Mouse (Mus musculus) lung, embryonic 14.5 days (tissue): ENCODE results near the gene Smyd4. TPM values are rescaled to one million over a fixed set of nuclear protein-coding genes. Genes with fewer than 3 reads are reported as not detected.
"Not testable (repeated sequence)": the region's sequence is repeated elsewhere in the genome, so short reads cannot be mapped to it uniquely, and the experiment has no call there.

Experiments
- ATAC-seq: fragments of 200-750 bp; cut with Nextera tagmentation; 2 replicates; pipeline ENCODE4 v1.8.0; 2017; ENCODE audit warnings: mild to moderate bottlenecking, moderate TSS enrichment, moderate library complexity; ENCODE audit not compliant: insufficient read depth
- DNase-seq: peaks from one replicate; pipeline ENCODE4 v3.0.0-alpha.2; 2015
- H3K27ac ChIP-seq: fragments of 300-500 bp; sonication (generic); 2 replicates; pipeline ENCODE4 v1.5.1; 2014; ENCODE audit warnings: low read depth, mild to moderate bottlenecking, moderate library complexity
- H3K27me3 ChIP-seq: fragments of 300-500 bp; sonication (generic); 2 replicates; pipeline ENCODE4 v1.6.1; 2014; ENCODE audit warnings: low read length, control low read depth; ENCODE audit not compliant: insufficient read depth
- H3K36me3 ChIP-seq: fragments of 300-500 bp; sonication (generic); 2 replicates; pipeline ENCODE4 v1.6.1; 2014; ENCODE audit warnings: control low read depth; ENCODE audit not compliant: insufficient read depth
- H3K4me1 ChIP-seq: fragments of 300-500 bp; sonication (generic); 2 replicates; pipeline ENCODE4 v1.6.1; 2014; ENCODE audit warnings: antibody characterized with exemption, control low read depth; ENCODE audit not compliant: insufficient read depth
- H3K4me2 ChIP-seq: fragments of 300-500 bp; sonication (generic); 2 replicates; pipeline ENCODE4 v1.6.1; 2014; ENCODE audit warnings: mild to moderate bottlenecking
- H3K4me3 ChIP-seq: fragments of 300-500 bp; sonication (generic); 2 replicates; pipeline ENCODE4 v1.5.1; 2014; ENCODE audit warnings: low read depth, low read length
- H3K9ac ChIP-seq: fragments of 300-500 bp; sonication (generic); 2 replicates; pipeline ENCODE4 v1.6.1; 2014
- H3K9me3 ChIP-seq: fragments of 300-500 bp; sonication (generic); 2 replicates; pipeline ENCODE4 v1.6.1; 2016; ENCODE audit warnings: low read depth, low read length, control low read depth
- CTCF ChIP-seq: IDR thresholded peaks from 2 replicates; pipeline ENCODE4 v1.5.1; 2016; ENCODE audit warnings: antibody characterized with exemption, low read depth
- WGBS: fragments of 180-500 bp; shearing (Covaris S2); extraction: QIAGEN DNeasy Blood & Tissue Kit; methylation state at CpG from one replicate; pipeline ENCODE4 v1.1.7; 2014; 5-methylcytosine and 5-hydroxymethylcytosine counted together
- polyA plus RNA-seq: library from polyadenylated mRNA; unstranded; fragments of >200 nt; fragmentation: Nextera tagmentation; extraction: Ambion mirVana; gene quantifications from 2 replicates; pipeline ENCODE4 v1.2.1, GENCODE M21; 2014

The Smyd4 gene
- polyA plus RNA-seq, 1 experiment from 2014 or later, result 17.3 TPM

DNA sequence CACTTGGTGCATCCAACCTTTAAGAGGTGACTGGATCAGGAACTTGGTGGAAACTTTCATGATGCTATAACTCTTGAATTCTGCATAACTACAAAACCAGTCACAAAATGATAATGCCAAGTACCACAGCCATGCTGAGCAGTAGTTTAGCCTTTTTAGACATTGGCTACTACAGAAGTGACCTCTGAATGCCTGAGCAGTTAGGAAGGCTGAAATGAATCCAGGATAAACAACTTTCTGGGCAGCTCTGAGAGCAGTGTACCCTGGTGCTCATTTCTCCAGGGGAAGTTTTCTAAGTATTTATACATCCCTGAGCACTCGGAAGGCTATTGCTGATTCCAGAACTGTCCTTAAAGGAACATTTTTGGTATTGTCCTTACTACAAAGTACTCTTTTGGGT is 7.2 kb downstream of the Smyd4 start:
- H3K9me3 ChIP-seq, result no peaks in the 10 kb centered on the region
- 0 out of 2 replicates have a peak, but pooled peaks cover 3% of the 10 kb centered on the region for H3K36me3 ChIP-seq
- ATAC-seq (no peak), DNase-seq (no peak)
- TF ChIP-seq CTCF, result no peak
- H3K27ac ChIP-seq, result no peak overlapping the region
- no peak overlapping the region for H3K4me3 ChIP-seq
- 87% methylated on average over 1 of the region's 1 CpGs for WGBS
- H3K9ac ChIP-seq, result no peak overlapping the region
- no peaks in the 10 kb centered on the region for H3K27me3 ChIP-seq
- H3K4me2 ChIP-seq, result no peak overlapping the region
- no peaks in the 10 kb centered on the region for H3K4me1 ChIP-seq

DNA sequence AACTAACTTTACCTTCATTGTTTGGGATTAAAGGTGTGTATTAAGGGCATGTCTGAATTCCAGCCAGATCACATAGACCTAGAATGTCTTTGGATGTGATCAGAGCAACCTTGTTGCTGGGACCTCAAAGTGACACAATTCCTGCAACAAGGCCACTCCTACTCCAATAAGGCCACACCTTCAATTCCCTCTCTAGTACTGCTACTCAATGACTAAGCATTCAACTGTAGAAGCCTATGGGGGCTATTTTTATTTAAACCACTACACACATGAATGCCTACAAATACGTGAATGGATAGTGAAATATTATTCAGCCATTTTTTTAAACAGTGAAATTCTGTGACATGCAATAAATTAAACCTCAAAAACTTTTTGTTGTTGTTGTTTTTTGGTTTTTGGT is 28.9 kb downstream of the Smyd4 start:
- Histone ChIP-seq H3K4me3 (no peak overlapping the region), H3K27me3 (no peaks in the 10 kb centered on the region), H3K27ac (no peak overlapping the region), H3K9ac (no peak overlapping the region), H3K9me3 (no peaks in the 10 kb centered on the region), H3K36me3 (no peaks in the 10 kb centered on the region), H3K4me2 (no peak overlapping the region), H3K4me1 (no peaks in the 10 kb centered on the region)
- WGBS, result 87% methylated on average over 1 of the region's 1 CpGs
- no peak for DNase-seq
- no peak for TF ChIP-seq CTCF
- ATAC-seq, result no peak

DNA sequence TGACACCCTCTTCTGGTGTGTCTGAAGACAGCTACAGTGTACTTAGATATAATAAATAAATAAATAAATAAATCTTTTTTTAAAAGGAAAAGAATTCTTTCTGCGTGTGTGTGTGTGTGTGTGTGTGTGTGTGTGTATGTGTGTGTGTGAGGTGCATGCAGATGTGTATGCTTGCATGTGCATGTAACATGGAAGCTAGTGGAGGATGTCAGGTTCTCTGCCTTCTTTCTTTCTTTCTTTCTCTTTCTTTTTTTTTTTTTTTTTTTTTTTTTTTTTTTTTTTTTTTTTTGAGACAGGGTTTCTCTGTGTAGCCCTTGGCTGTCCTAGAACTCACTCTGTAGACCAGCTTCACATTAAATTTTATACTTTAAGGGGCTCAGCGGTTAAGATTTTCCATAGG is 30.6 kb downstream of the Smyd4 start:
- not testable (repeated sequence) for H3K27me3 ChIP-seq, H3K9me3 ChIP-seq, H3K4me1 ChIP-seq, H3K4me3 ChIP-seq, DNase-seq, H3K27ac ChIP-seq, H3K9ac ChIP-seq, H3K36me3 ChIP-seq, H3K4me2 ChIP-seq, ATAC-seq
- 86% methylated on average over 2 of the region's 2 CpGs for WGBS

DNA sequence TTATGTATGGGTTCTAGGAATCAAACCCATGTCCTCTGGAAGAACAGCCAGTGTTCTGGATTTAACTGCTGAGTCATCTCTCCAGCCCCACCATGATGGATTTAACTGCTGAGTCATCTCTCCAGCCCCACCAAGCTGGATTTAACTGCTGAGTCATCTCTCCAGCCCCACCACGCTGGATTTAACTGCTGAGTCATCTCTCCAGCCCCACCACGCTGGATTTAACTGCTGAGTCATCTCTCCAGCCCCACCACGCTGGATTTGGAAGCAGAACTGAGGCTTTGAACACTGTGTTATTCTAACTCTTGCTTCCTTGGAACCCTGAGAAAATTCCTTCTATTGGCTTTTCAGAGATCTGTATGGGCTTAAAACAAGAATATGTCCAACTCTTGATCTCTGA is 35.3 kb downstream of the Smyd4 start:
- H3K9me3 ChIP-seq, ATAC-seq, H3K4me2 ChIP-seq, H3K4me1 ChIP-seq, DNase-seq, H3K4me3 ChIP-seq, H3K9ac ChIP-seq, H3K27me3 ChIP-seq, H3K27ac ChIP-seq, H3K36me3 ChIP-seq: not testable (repeated sequence)
- 59% methylated on average over 3 of the region's 3 CpGs for WGBS

DNA sequence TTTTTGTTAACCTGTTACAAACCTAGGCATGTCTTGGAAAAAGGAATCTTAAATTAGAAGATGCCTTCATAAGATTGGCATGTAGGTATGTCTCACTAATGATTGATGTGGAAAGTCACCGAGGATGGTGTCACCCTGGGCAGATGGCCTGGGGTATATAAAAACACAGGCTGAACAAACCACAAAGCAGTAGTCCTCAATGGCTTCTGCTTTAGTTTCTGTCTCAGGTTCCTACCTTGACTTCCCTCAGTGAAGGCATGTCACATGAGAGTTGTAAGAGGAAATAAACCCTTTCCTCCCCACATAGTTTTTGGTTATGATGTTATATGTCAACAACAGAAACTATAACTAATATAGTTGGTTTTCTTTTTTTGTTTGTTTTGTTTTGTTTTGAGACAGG is 47.4 kb downstream of the Smyd4 start:
- ATAC-seq (no peak), DNase-seq (no peak)
- Histone ChIP-seq H3K27me3 (no peaks in the 10 kb centered on the region), H3K4me3 (no peak overlapping the region), H3K4me2 (no peak overlapping the region), H3K9ac (no peak overlapping the region), H3K4me1 (no peaks in the 10 kb centered on the region), H3K9me3 (no peaks in the 10 kb centered on the region), H3K27ac (no peak overlapping the region), H3K36me3 (0 out of 2 replicates have a peak, but pooled peaks cover 6% of the 10 kb centered on the region)
- 75% methylated on average over 1 of the region's 1 CpGs for WGBS
- no peak for TF ChIP-seq CTCF

DNA sequence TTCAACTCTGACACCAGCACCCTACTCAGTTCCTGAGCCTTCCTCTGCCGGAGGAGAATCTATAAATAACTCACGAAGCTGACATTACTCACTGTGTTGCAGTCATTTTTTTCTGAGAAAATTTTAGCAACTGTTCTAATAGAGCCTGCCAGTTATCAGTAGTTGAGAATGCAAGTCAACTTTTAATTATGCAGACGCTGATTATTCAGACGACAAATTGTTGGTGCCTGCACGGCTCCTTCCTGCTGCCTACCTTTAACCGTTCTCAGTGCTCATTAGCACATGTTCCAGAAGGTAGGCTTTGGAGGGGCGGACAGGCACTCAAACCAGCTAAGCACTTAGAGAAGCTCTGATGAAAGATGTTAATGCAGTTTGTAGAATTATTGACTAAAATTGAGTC is 49.2 kb downstream of the Smyd4 start:
- 0 out of 2 replicates have a peak, but pooled peaks cover 6% of the 10 kb centered on the region for H3K36me3 ChIP-seq
- 74% methylated on average over 7 of the region's 7 CpGs for WGBS
- H3K27me3 ChIP-seq, result no peaks in the 10 kb centered on the region
- ATAC-seq, result no peak
- no peak for DNase-seq
- H3K4me1 ChIP-seq, result no peaks in the 10 kb centered on the region
- TF ChIP-seq CTCF, result no peak
- no peak overlapping the region for H3K4me2 ChIP-seq
- H3K4me3 ChIP-seq, result no peak overlapping the region
- no peak overlapping the region for H3K27ac ChIP-seq
- H3K9me3 ChIP-seq, result no peaks in the 10 kb centered on the region
- no peak overlapping the region for H3K9ac ChIP-seq

DNA sequence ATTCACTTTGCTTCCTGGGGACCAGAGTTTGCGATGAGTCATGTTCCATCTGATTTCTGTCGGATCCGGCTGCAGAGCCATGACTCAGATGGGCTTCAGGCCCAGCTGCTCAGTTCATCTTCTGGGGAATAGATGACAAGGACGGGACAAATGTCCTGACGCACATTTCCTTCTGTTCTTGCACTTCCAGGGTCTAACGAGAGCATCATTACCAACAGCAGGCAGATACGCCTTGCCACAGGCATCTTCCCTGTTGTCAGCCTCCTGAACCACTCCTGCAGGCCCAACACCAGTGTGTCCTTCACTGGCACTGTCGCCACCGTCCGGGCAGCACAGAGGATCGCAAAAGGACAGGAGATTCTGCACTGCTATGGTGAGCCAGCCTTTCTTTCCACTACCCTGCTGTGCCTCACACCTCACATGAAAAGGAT is 51.2 kb downstream of the Smyd4 start:
- Histone ChIP-seq H3K36me3 (0 out of 2 replicates have a peak, but pooled peaks cover 6% of the 10 kb centered on the region), H3K27me3 (no peaks in the 10 kb centered on the region), H3K27ac (no peak overlapping the region), H3K4me1 (no peaks in the 10 kb centered on the region), H3K9me3 (no peaks in the 10 kb centered on the region), H3K9ac (no peak overlapping the region), H3K4me2 (no peak overlapping the region), H3K4me3 (no peak overlapping the region)
- no peak for TF ChIP-seq CTCF
- ATAC-seq, result no peak
- WGBS, result 83% methylated on average over 11 of the region's 11 CpGs
- no peak for DNase-seq

DNA sequence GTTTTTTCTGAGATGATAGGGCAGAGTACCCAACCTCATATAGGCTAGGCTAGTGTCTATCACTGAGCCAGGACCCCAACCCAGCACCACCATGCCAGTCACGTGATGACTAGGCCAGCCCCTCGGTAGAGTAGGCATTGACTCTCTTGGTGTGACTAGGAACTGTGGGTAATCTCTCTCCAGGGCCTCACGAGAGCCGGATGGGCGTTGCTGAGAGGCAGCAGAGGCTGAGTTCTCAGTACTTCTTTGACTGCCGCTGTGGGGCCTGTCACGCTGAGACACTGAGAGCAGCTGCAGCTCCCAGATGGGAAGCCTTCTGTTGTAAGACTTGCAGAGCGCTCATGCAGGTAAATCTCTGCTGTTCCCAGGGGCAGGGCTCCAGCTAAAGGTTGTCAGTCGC is 51.9 kb downstream of the Smyd4 start:
- H3K4me1 ChIP-seq, result no peaks in the 10 kb centered on the region
- DNase-seq, result no peak
- WGBS, result 70% methylated on average over 9 of the region's 9 CpGs
- TF ChIP-seq CTCF, result no peak
- H3K4me3 ChIP-seq, result no peak overlapping the region
- no peak for ATAC-seq
- H3K9me3 ChIP-seq, result no peaks in the 10 kb centered on the region
- no peaks in the 10 kb centered on the region for H3K27me3 ChIP-seq
- H3K36me3 ChIP-seq, result 0 out of 2 replicates have a peak, but pooled peaks cover 8% of the 10 kb centered on the region
- no peak overlapping the region for H3K9ac ChIP-seq
- no peak overlapping the region for H3K4me2 ChIP-seq
- H3K27ac ChIP-seq, result no peak overlapping the region
